Mouse (Mus musculus): Measurements from ENCODE around the gene Pold2. TPM values are rescaled to one million over a fixed set of nuclear protein-coding genes. Genes with fewer than 3 reads are reported as not detected.

The Pold2 gene
- total and polyA plus RNA-seq, 3 experiments = 261 to 366 TPM; not detected in 1

Other genes starting within 250 kb of the Pold2 start
- gene Mrps24, start 162.6 kb downstream of the Pold2 start, total RNA-seq (2012; rRNA removed) = 159 and 184 TPM in 2 replicates
- gene Mrps24, start 162.6 kb downstream of the Pold2 start, polyA plus RNA-seq (2012; ENCODE audit: insufficient read depth in 1 of 2, insufficient read length in 2 of 2, low read depth in 1 of 2, low replicate concordance in 2 of 2, missing spikeins in 1 of 2) = 100 to 1,000 TPM in 1 of 2 experiments, not detected in 1; 163 TPM
- gene Urgcp, start 115.9 kb downstream of the Pold2 start, total RNA-seq (2012; rRNA removed) = 27.8 and 29.2 TPM in 2 replicates
- gene Urgcp, start 115.9 kb downstream of the Pold2 start, polyA plus RNA-seq (2012; ENCODE audit: insufficient read depth in 1 of 2, insufficient read length in 2 of 2, low read depth in 1 of 2, low replicate concordance in 2 of 2, missing spikeins in 1 of 2) = 10 to 100 TPM; 19.5 to 34.9 TPM
- 73.5 and 76.4 TPM in 2 replicates for gene Dbnl, start 89.8 kb downstream of the Pold2 start, total RNA-seq (2012; rRNA removed)
- gene Dbnl, start 89.8 kb downstream of the Pold2 start, polyA plus RNA-seq (2012; ENCODE audit: insufficient read depth in 1 of 2, insufficient read length in 2 of 2, low read depth in 1 of 2, low replicate concordance in 2 of 2, missing spikeins in 1 of 2) = 100 to 1,000 TPM in 1 of 2 experiments, not detected in 1; 149 TPM
- gene Pgam2, start 74.6 kb downstream of the Pold2 start, total RNA-seq (2012; rRNA removed) = 0.33 and 0.58 TPM in 2 replicates
- gene Pgam2, start 74.6 kb downstream of the Pold2 start, polyA plus RNA-seq (2012; ENCODE audit: insufficient read depth in 1 of 2, insufficient read length in 2 of 2, low read depth in 1 of 2, low replicate concordance in 2 of 2, missing spikeins in 1 of 2) = 1 to 10 TPM in 1 of 2 experiments, not detected in 1; 1.8 TPM
- 5.4 TPM in 2 replicates for gene Polm, start 40.3 kb downstream of the Pold2 start, total RNA-seq (2012; rRNA removed)
- 10 to 100 TPM in 1 of 2 experiments, not detected in 1; 18.3 TPM for gene Polm, start 40.3 kb downstream of the Pold2 start, polyA plus RNA-seq (2012; ENCODE audit: insufficient read depth in 1 of 2, insufficient read length in 2 of 2, low read depth in 1 of 2, low replicate concordance in 2 of 2, missing spikeins in 1 of 2)
- gene Aebp1, start 16.3 kb downstream of the Pold2 start, total RNA-seq (2012; rRNA removed) = not detected in 2 replicates
- under 1 TPM in 1 of 2 experiments, not detected in 1; 0.10 TPM for gene Aebp1, start 16.3 kb downstream of the Pold2 start, polyA plus RNA-seq (2012; ENCODE audit: insufficient read depth in 1 of 2, insufficient read length in 2 of 2, low read depth in 1 of 2, low replicate concordance in 2 of 2, missing spikeins in 1 of 2)
- not detected in 2 replicates for gene Myl7, start 20.5 kb upstream of the Pold2 start, total RNA-seq (2012; rRNA removed)
- not detected for gene Myl7, start 20.5 kb upstream of the Pold2 start, polyA plus RNA-seq (2012; ENCODE audit: insufficient read depth in 1 of 2, insufficient read length in 2 of 2, low read depth in 1 of 2, low replicate concordance in 2 of 2, missing spikeins in 1 of 2)
- gene Gck, start 71.8 kb upstream of the Pold2 start, total RNA-seq (2012; rRNA removed) = not detected in 2 replicates
- gene Gck, start 71.8 kb upstream of the Pold2 start, polyA plus RNA-seq (2012; ENCODE audit: insufficient read depth in 1 of 2, insufficient read length in 2 of 2, low read depth in 1 of 2, low replicate concordance in 2 of 2, missing spikeins in 1 of 2) = not detected
- gene Ykt6, start 77.4 kb upstream of the Pold2 start, total RNA-seq (2012; rRNA removed) = 83.9 and 89.5 TPM in 2 replicates
- 10 to 100 TPM; 76.5 to 98.1 TPM for gene Ykt6, start 77.4 kb upstream of the Pold2 start, polyA plus RNA-seq (2012; ENCODE audit: insufficient read depth in 1 of 2, insufficient read length in 2 of 2, low read depth in 1 of 2, low replicate concordance in 2 of 2, missing spikeins in 1 of 2)
- 0.03 and 0.04 TPM in 2 replicates for gene Camk2b, start 188.1 kb upstream of the Pold2 start, total RNA-seq (2012; rRNA removed)
- gene Camk2b, start 188.1 kb upstream of the Pold2 start, polyA plus RNA-seq (2012; ENCODE audit: insufficient read depth in 1 of 2, insufficient read length in 2 of 2, low read depth in 1 of 2, low replicate concordance in 2 of 2, missing spikeins in 1 of 2) = under 1 TPM in 1 of 2 experiments, not detected in 1; 0.04 TPM

Data from MEL (cell line).